8 mouse cellular contexts compared by ENCODE assay signal in the genomic region with DNA sequence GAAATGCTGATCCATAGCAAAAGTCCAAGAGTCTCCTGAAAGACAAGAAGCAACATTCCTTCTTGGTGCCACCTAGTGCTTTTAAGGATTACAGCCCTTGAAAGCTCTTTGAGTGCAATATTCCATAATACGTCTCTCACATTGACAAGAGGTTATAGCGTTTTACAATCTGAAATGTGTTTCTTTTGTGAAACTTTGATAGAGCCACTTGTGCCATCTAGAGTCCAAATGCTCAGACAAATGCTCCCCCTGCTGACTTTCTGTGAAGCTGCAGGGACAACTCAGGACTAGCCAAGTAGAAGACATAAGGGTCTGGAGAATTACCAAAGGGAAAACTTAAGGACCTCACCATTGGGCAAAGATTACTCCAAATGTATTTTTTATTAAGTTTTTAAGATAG.
DNase-seq lines count a peak whose midpoint lies in the region; ATAC-seq and TF ChIP-seq lines count a peak whose summit lies in the region.
"Had no signal": no experiment of that assay in that cellular context is flagged by ENCODE, and none has a peak within 500 bp of the region (broad histone marks: within the 10 kb centered on the region; RNA-seq: fewer than 3 reads in every experiment).

No protein-coding gene starts in this region.

- H3K36me3 ChIP-seq in intestine, postnatal 0 days (ENCODE audit: control insufficient read depth, insufficient read depth): no peaks in the 10 kb centered on the region
- no peaks in the 10 kb centered on the region for H3K36me3 ChIP-seq in intestine, embryonic 15.5 days
- no peaks in the 10 kb centered on the region for H3K36me3 ChIP-seq in CH12.LX (replicated peaks in 1 of 2; ENCODE audit: control insufficient read depth in 1 of 2, insufficient read depth in 1 of 2, low read length in 1 of 2)
- no peaks in the 10 kb centered on the region for H3K36me3 ChIP-seq in lung, postnatal 0 days (ENCODE audit: insufficient read depth, low read length)

- no peak overlapping the region for H3K27ac ChIP-seq in intestine, postnatal 0 days (ENCODE audit: low read depth, low read length)
- no peak overlapping the region for H3K27ac ChIP-seq in intestine, embryonic 15.5 days
- H3K27ac ChIP-seq in CH12.LX (ENCODE audit: insufficient read depth, low read depth): no peak overlapping the region
- H3K27ac ChIP-seq in lung, postnatal 0 days (ENCODE audit: low read length): no peak overlapping the region

- in situ Hi-C loops in CH12.LX (cut with MboI; ENCODE audit: low pct_ligation_motif_present, low pct_unique_long_range_greater_than_20kb, low sequenced_read_pairs): no loop called here

- no peak for TF ChIP-seq EP300 in CH12.LX (IDR thresholded peaks at IDR 0.05; ENCODE audit: low read length)
- no peak for TF ChIP-seq EP300 in lung, postnatal 0 days (IDR thresholded peaks at IDR 0.05)

- peak; percentile 74 for TF ChIP-seq RAD21 in CH12.LX (IDR thresholded peaks at IDR 0.05; ENCODE audit: low read depth, low read length)

- no peak overlapping the region for H3K4me2 ChIP-seq in intestine, postnatal 0 days (replicated peaks; ENCODE audit: low read depth)
- H3K4me2 ChIP-seq in intestine, embryonic 15.5 days (replicated peaks): no peak overlapping the region
- H3K4me2 ChIP-seq in CH12.LX (ENCODE audit: insufficient read depth, low read depth, poor library complexity, severe bottlenecking): no peak overlapping the region
- no peak overlapping the region for H3K4me2 ChIP-seq in lung, postnatal 0 days (replicated peaks; ENCODE audit: low read depth, low read length)

- H3K4me1 ChIP-seq in intestine, postnatal 0 days (replicated peaks; ENCODE audit: control insufficient read depth, insufficient read depth, low read length): no peaks in the 10 kb centered on the region
- no peaks in the 10 kb centered on the region for H3K4me1 ChIP-seq in intestine, embryonic 15.5 days (replicated peaks)
- no peaks in the 10 kb centered on the region for H3K4me1 ChIP-seq in CH12.LX (ENCODE audit: control insufficient read depth in 1 of 2, insufficient read depth in 2 of 2)
- no peaks in the 10 kb centered on the region for H3K4me1 ChIP-seq in lung, postnatal 0 days (ENCODE audit: insufficient read depth, low read depth, low read length)

- no peak overlapping the region for H3K4me3 ChIP-seq in intestine, postnatal 0 days (ENCODE audit: low read depth, low read length)
- no peak overlapping the region for H3K4me3 ChIP-seq in intestine, embryonic 15.5 days (replicated peaks)
- H3K4me3 ChIP-seq in CH12.LX (replicated peaks in 1 of 3; ENCODE audit: low read depth in 2 of 3, low read length in 2 of 3, poor library complexity in 1 of 3): no peak overlapping the region
- no peak overlapping the region for H3K4me3 ChIP-seq in lung, postnatal 0 days (ENCODE audit: low read depth, low read length)
- H3K4me3 ChIP-seq: myocyte had no signal

- dilution Hi-C loops in CH12.LX (cut with MboI; ENCODE audit: extremely low pct_ligation_motif_present, extremely low pct_unique_long_range_greater_than_20kb, low sequenced_read_pairs): no loop called here

- no peak overlapping the region for H3K9ac ChIP-seq in intestine, postnatal 0 days (ENCODE audit: low read depth, low read length)
- H3K9ac ChIP-seq in intestine, embryonic 15.5 days: no peak overlapping the region
- H3K9ac ChIP-seq in CH12.LX (ENCODE audit: insufficient read depth, low read depth): no peak overlapping the region
- H3K9ac ChIP-seq in lung, postnatal 0 days (replicated peaks; ENCODE audit: low read depth): no peak overlapping the region

- peak; percentile 39 for DNase-seq in CH12.LX (ENCODE audit: extremely low read depth)
- peak; percentile 20 for DNase-seq in R1 (ENCODE audit: low read depth, low spot score)
- DNase-seq in forelimb bud, embryonic 11.5 days (ENCODE audit: low read depth, low spot score): peak; percentile 32
- DNase-seq in lung, postnatal 0 days (ENCODE audit: low spot score): peak; percentile 48

- no peaks in the 10 kb centered on the region for H3K9me3 ChIP-seq in intestine, postnatal 0 days (ENCODE audit: control insufficient read depth)
- no peaks in the 10 kb centered on the region for H3K9me3 ChIP-seq in intestine, embryonic 15.5 days
- no peaks in the 10 kb centered on the region for H3K9me3 ChIP-seq in CH12.LX (replicated peaks; ENCODE audit: low read length)
- H3K9me3 ChIP-seq in lung, postnatal 0 days (ENCODE audit: low read length): no peaks in the 10 kb centered on the region

- no peaks in the 10 kb centered on the region for H3K27me3 ChIP-seq in intestine, postnatal 0 days (replicated peaks; ENCODE audit: control insufficient read depth, insufficient read depth, low read length)
- H3K27me3 ChIP-seq in intestine, embryonic 15.5 days (replicated peaks): no peaks in the 10 kb centered on the region
- H3K27me3 ChIP-seq in CH12.LX (replicated peaks): no peaks in the 10 kb centered on the region
- no peaks in the 10 kb centered on the region for H3K27me3 ChIP-seq in lung, postnatal 0 days (replicated peaks; ENCODE audit: insufficient read depth, low read length)

- ATAC-seq in intestine, postnatal 0 days: no peak
- no peak for ATAC-seq in intestine, embryonic 15.5 days
- no peak for ATAC-seq in lung, postnatal 0 days
- no peak for ATAC-seq in inflammation-experienced regulatory T-cells, adult 6 months

- no peaks in the 10 kb centered on the region for H3K79me2 ChIP-seq in CH12.LX (replicated peaks; ENCODE audit: control insufficient read depth, extremely low read depth, insufficient read depth, poor library complexity, severe bottlenecking)

- WGBS in intestine, postnatal 0 days: 41% methylated on average over 2 of the region's 2 CpGs
- WGBS in intestine, embryonic 15.5 days: 33% methylated on average over 2 of the region's 2 CpGs
- 33% methylated on average over 2 of the region's 2 CpGs for WGBS in lung, postnatal 0 days

- TF ChIP-seq POLR2A in CH12.LX (IDR thresholded peaks at IDR 0.05; ENCODE audit: low read depth, low read length): no peak

- peak; percentile 75 for TF ChIP-seq CTCF in intestine, postnatal 0 days (IDR thresholded peaks at IDR 0.05; ENCODE audit: low read depth)
- TF ChIP-seq CTCF in CH12.LX (conservative IDR thresholded peaks at IDR 0.05 in 1 of 2, IDR thresholded peaks at IDR 0.05 in 1 of 2; ENCODE audit: low read depth in 2 of 2, low read length in 2 of 2): peak; percentile 12 to 84; a peak in 2 of 4 replicates
- peak; percentile 71 for TF ChIP-seq CTCF in lung, postnatal 0 days (IDR thresholded peaks at IDR 0.05)

TF ChIP-seq in CH12.LX, 34 proteins besides CTCF, POLR2A, EP300 and RAD21:
- TF ChIP-seq UBTF (IDR thresholded peaks at IDR 0.05; ENCODE audit: low read depth, low read length) (no peak), ZC3H11A (IDR thresholded peaks at IDR 0.05; ENCODE audit: low read depth, low read length) (peak; percentile 12; the same call in 1 of the 2 replicates), SMC3 (IDR thresholded peaks at IDR 0.05; ENCODE audit: low read depth, low read length) (peak; percentile 77)
